Mouse (Mus musculus) thymus, postnatal 10 days (tissue): ENCODE data around the gene Gm43720.
"Not testable (repeated sequence)": the region's sequence is repeated elsewhere in the genome, so short reads cannot be mapped to it uniquely, and the experiment has no call there.

Experiments used
- DNase-seq, 2 experiments: peaks; one replicate each; pipeline ENCODE4 v3.0.0; 2021; ENCODE audit warnings: low spot score in 2 of 2

The Gm43720 gene

GRCm38 (mm10) chr5:138216632-138217031 is 63.1 kb downstream of the Gm43720 start:
- DNase-seq, result not testable (repeated sequence)
